Mouse (Mus musculus) MEL (cell line): ENCODE measurements around the gene Vgf. TPM values are rescaled to one million over a fixed set of nuclear protein-coding genes. Genes with fewer than 3 reads are reported as not detected.

Source experiments
- DNase-seq: peaks from one replicate; pipeline ENCODE4 v3.0.0; 2011; ENCODE audit warnings: low read depth, low spot score
- H3K27ac ChIP-seq: 2 replicates; pipeline ENCODE4 v1.5.1; 2012; ENCODE audit warnings: low read depth, mild to moderate bottlenecking, control low read depth, low read length, moderate library complexity; ENCODE audit not compliant: control insufficient read depth
- H3K27me3 ChIP-seq, 2 experiments: fragments of 150-350 bp in 1 of 2; sonication (generic) in 1 of 2; 2 replicates each; pipeline ENCODE4 v1.6.1; 2012; ENCODE audit warnings: low read length in 2 of 2, mild to moderate bottlenecking in 2 of 2, improper control_type of control experiment in 1 of 2, moderate library complexity in 1 of 2; ENCODE audit not compliant: insufficient read depth in 2 of 2, control insufficient read depth in 1 of 2
- H3K36me3 ChIP-seq, 2 experiments: 2 replicates each; pipeline ENCODE4 v1.6.1; 2012 to 2014; ENCODE audit warnings: low read length in 2 of 2, improper control_type of control experiment in 1 of 2, inconsistent platforms in 1 of 2, mild to moderate bottlenecking in 1 of 2; ENCODE audit not compliant: insufficient read depth in 2 of 2, control insufficient read depth in 1 of 2
- H3K4me1 ChIP-seq, 2 experiments: fragments of 150-350 bp in 1 of 2; sonication (generic) in 1 of 2; 2 replicates each; pipeline ENCODE4 v1.6.1; 2012; ENCODE audit warnings: low read length in 2 of 2, improper control_type of control experiment in 1 of 2, mild to moderate bottlenecking in 1 of 2; ENCODE audit not compliant: insufficient read depth in 2 of 2, control insufficient read depth in 1 of 2
- H3K4me3 ChIP-seq, 2 experiments: fragments of 150-350 bp in 1 of 2; sonication (generic) in 1 of 2; 2 replicates each; pipeline ENCODE4 v1.5.1; 2012; ENCODE audit warnings: low read depth in 2 of 2, low read length in 2 of 2, mild to moderate bottlenecking in 2 of 2, moderate library complexity in 2 of 2, control low read depth in 1 of 2, improper control_type of control experiment in 1 of 2; ENCODE audit not compliant: control insufficient read depth in 1 of 2, insufficient read depth in 1 of 2
- H3K79me2 ChIP-seq: 2 replicates; pipeline ENCODE4 v1.6.1; 2012; ENCODE audit warnings: mild to moderate bottlenecking, low read length, moderate library complexity; ENCODE audit not compliant: control insufficient read depth, poor library complexity, insufficient read depth
- H3K9ac ChIP-seq: 2 replicates; pipeline ENCODE4 v1.6.1; 2012; ENCODE audit warnings: low read depth, mild to moderate bottlenecking, control low read depth, low read length, moderate library complexity; ENCODE audit not compliant: control insufficient read depth, poor library complexity, severe bottlenecking
- H3K9me3 ChIP-seq: fragments of 150-350 bp; sonication (generic); replicated peaks from 2 replicates; pipeline ENCODE4 v1.6.1; 2012; ENCODE audit warnings: mild to moderate bottlenecking, low read length, improper control_type of control experiment, moderate library complexity; ENCODE audit not compliant: insufficient read depth
- BHLHE40 ChIP-seq: IDR thresholded peaks from 2 replicates; pipeline ENCODE4 v1.6.1; 2012; ENCODE audit warnings: low read depth, mild to moderate bottlenecking, inconsistent platforms, low read length, improper control_type of control experiment, borderline replicate concordance
- CHD1 ChIP-seq: IDR thresholded peaks from 2 replicates; pipeline ENCODE4 v1.6.1; 2012; ENCODE audit warnings: low read depth, mild to moderate bottlenecking, inconsistent platforms, low read length, improper control_type of control experiment
- ELF1 ChIP-seq: IDR thresholded peaks from 2 replicates; pipeline ENCODE4 v1.6.1; 2014; ENCODE audit warnings: low read depth, mild to moderate bottlenecking, inconsistent platforms, low read length, improper control_type of control experiment, moderate library complexity
- EP300 ChIP-seq, 2 experiments: IDR thresholded peaks; 2 replicates each; pipeline ENCODE4 v1.6.1; 2011; ENCODE audit warnings: improper control_type of control experiment in 2 of 2, low read length in 2 of 2, low read depth in 1 of 2, mild to moderate bottlenecking in 1 of 2
- ETS1 ChIP-seq: IDR thresholded peaks from 2 replicates; pipeline ENCODE4 v1.6.1; 2012; ENCODE audit warnings: low read depth, mild to moderate bottlenecking, inconsistent platforms, low read length, improper control_type of control experiment, moderate library complexity
- GABPA ChIP-seq: IDR thresholded peaks from 2 replicates; pipeline ENCODE4 v1.6.1; 2012; ENCODE audit warnings: low read depth, mild to moderate bottlenecking, inconsistent platforms, low read length, improper control_type of control experiment, moderate library complexity
- GATA1 ChIP-seq: IDR thresholded peaks from 2 replicates; pipeline ENCODE4 v1.6.1; 2011; ENCODE audit warnings: low read depth, low read length, improper control_type of control experiment
- JUND ChIP-seq: IDR thresholded peaks from 2 replicates; pipeline ENCODE4 v1.6.1; 2011; ENCODE audit warnings: low read depth, mild to moderate bottlenecking, improper control_type of control experiment, low read length
- MAFK ChIP-seq: IDR thresholded peaks from 2 replicates; pipeline ENCODE4 v1.6.1; 2011; ENCODE audit warnings: low read depth, mild to moderate bottlenecking, low read length, improper control_type of control experiment, borderline replicate concordance
- MAZ ChIP-seq: IDR thresholded peaks from 2 replicates; pipeline ENCODE4 v1.6.1; 2012; ENCODE audit warnings: low read depth, mild to moderate bottlenecking, inconsistent platforms, low read length, improper control_type of control experiment
- POLR2AphosphoS5 ChIP-seq: IDR thresholded peaks from 2 replicates; pipeline ENCODE4 v1.6.1; 2012; ENCODE audit warnings: low read depth, borderline replicate concordance, mild to moderate bottlenecking, inconsistent platforms, low read length, moderate library complexity, mixed read lengths
- SMC3 ChIP-seq: IDR thresholded peaks from 2 replicates; pipeline ENCODE4 v1.6.1; 2011; ENCODE audit warnings: low read depth, low read length, improper control_type of control experiment
- TCF12 ChIP-seq: IDR thresholded peaks from 2 replicates; pipeline ENCODE4 v1.6.1; 2014; ENCODE audit warnings: low read depth, mild to moderate bottlenecking, inconsistent platforms, low read length, improper control_type of control experiment, moderate library complexity
- UBTF ChIP-seq: IDR thresholded peaks from 2 replicates; pipeline ENCODE4 v1.6.1; 2012; ENCODE audit warnings: low read depth, mild to moderate bottlenecking, inconsistent platforms, low read length, improper control_type of control experiment, moderate library complexity, borderline replicate concordance; ENCODE audit not compliant: insufficient read depth
- ZC3H11A ChIP-seq: IDR thresholded peaks from 2 replicates; pipeline ENCODE4 v1.6.1; 2012; ENCODE audit warnings: low read depth, mild to moderate bottlenecking, inconsistent platforms, low read length, improper control_type of control experiment
- ZKSCAN1 ChIP-seq: IDR thresholded peaks from 2 replicates; pipeline ENCODE4 v1.6.1; 2012; ENCODE audit warnings: low read depth, mild to moderate bottlenecking, inconsistent platforms, low read length, improper control_type of control experiment, moderate library complexity
- ZMIZ1 ChIP-seq: IDR thresholded peaks from 2 replicates; pipeline ENCODE4 v1.6.1; 2012; ENCODE audit warnings: low read depth, mild to moderate bottlenecking, inconsistent platforms, low read length, improper control_type of control experiment, moderate library complexity
- polyA plus RNA-seq, 2 experiments: library from polyadenylated mRNA; stranded (reverse) in 1 of 2; unstranded in 1 of 2; fragments of >175 nt in 1 of 2; fragments of >200 nt in 1 of 2; gene quantifications; 2 replicates each; pipeline versions ENCODE4 v1.2.1 to v1.2.4; 2012; ENCODE audit warnings: low replicate concordance in 2 of 2, low read depth in 1 of 2; ENCODE audit not compliant: insufficient read length in 2 of 2, insufficient read depth in 1 of 2, missing spikeins in 1 of 2
- total RNA-seq: library from RNA; depleted of rRNA; stranded (reverse); fragments of 300-350 nt; gene quantifications from 2 replicates; pipeline ENCODE4 v1.2.3, GENCODE M21; 2012

Gene Vgf
- total and polyA plus RNA-seq, 3 experiments: 0.42 to 1.4 TPM; not detected in 1

DNA sequence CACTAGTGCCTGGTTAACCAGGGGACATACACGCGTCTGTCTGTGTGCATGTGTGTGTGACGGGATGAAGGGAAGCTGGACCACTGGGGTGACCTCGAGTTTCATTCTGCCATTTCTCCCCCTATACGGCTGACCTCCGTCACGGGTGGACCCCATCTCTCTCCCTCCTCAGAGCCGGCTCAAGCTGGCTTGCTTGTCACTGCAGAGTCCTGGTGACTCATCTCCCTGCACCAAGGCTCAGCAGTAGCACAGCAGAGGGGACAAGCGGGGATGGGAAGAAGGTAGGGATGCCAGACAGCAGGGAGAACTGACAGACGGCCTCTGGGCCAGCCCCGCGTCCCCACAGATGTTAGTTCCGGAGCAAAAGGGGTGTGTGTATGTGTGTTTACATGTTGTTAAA is 10.0 kb downstream of the Vgf start:
- H3K36me3 ChIP-seq: peaks cover 0 to 2% of the 10 kb centered on the region in 2 experiments; a peak in 2 of 4 replicates
- H3K27ac ChIP-seq: no peak overlapping the region
- H3K4me1 ChIP-seq: peaks cover 3 to 5% of the 10 kb centered on the region in 2 experiments; a peak in 2 of 4 replicates
- H3K9ac ChIP-seq: no peak overlapping the region
- no peak overlapping the region for H3K4me3 ChIP-seq
- no peaks in the 10 kb centered on the region for H3K9me3 ChIP-seq
- TF ChIP-seq MAFK (no peak), BHLHE40 (no peak), ELF1 (no peak), JUND (no peak), CHD1 (no peak), ZKSCAN1 (no peak), GATA1 (no peak), SMC3 (no peak), ETS1 (no peak), MAZ (no peak), GABPA (no peak)
- no peaks in the 10 kb centered on the region; the same call in 1 of the 2 replicates for H3K79me2 ChIP-seq
- no peak for DNase-seq
- no peaks in the 10 kb centered on the region for H3K27me3 ChIP-seq

- Histone ChIP-seq H3K9me3 (no peaks in the 10 kb centered on the region), H3K79me2 (peaks cover 2% of the 10 kb centered on the region; the same call in 1 of the 2 replicates), H3K9ac (no peak overlapping the region), H3K4me1 (no peaks in the 10 kb centered on the region), H3K36me3 (peaks cover 0 to 2% of the 10 kb centered on the region in 2 experiments; a peak in 1 of 4 replicates), H3K27me3 (no peaks in the 10 kb centered on the region), H3K27ac (no peak overlapping the region), H3K4me3 (no peak overlapping the region)
- TF ChIP-seq TCF12 (no peak), UBTF (no peak), EP300 (IDR thresholded peaks at IDR 0.05; ENCODE audit: low read depth in 1 of 2, low read length in 2 of 2) (no peak), POLR2AphosphoS5 (no peak), ZMIZ1 (no peak), ZC3H11A (no peak), MAFK (no peak)
- DNase-seq: no peak
These were observed 13.3 kb downstream of the Vgf start for GRCm38 (mm10) chr5:137039453-137039852.
